Mouse (Mus musculus) CD4-positive helper T cell, adult 2 months (primary cell): ENCODE results near the gene Clint1.
A peak's percentile ranks its signal among the peaks of the same experiment; 100 is the strongest.

Experiments
- DNase-seq: peaks from one replicate; pipeline ENCODE4 v3.0.0-alpha.2; 2012; ENCODE audit warnings: low read depth, missing footprints, low spot score

The Clint1 gene

GRCm38 (mm10) chr11:45883270-45883931 lies 31.6 kb downstream of the Clint1 start:
- no peak for DNase-seq

- DNase-seq: peak; percentile 69
Measured at GRCm38 (mm10) chr11:45884029-45884428, 32.2 kb downstream of the Clint1 start.

GRCm38 (mm10) chr11:45885606-45886230 lies 33.9 kb downstream of the Clint1 start:
- no peak for DNase-seq

- DNase-seq: no peak
Measured at GRCm38 (mm10) chr11:45886596-45886995, 34.7 kb downstream of the Clint1 start.

GRCm38 (mm10) chr11:45888471-45889030 lies 36.7 kb downstream of the Clint1 start:
- no peak for DNase-seq

GRCm38 (mm10) chr11:45889981-45890380 lies 38.1 kb downstream of the Clint1 start:
- no peak for DNase-seq

GRCm38 (mm10) chr11:45890423-45890822 lies 38.6 kb downstream of the Clint1 start:
- DNase-seq: no peak

GRCm38 (mm10) chr11:45892861-45893360 lies 41.1 kb downstream of the Clint1 start:
- DNase-seq: no peak

- DNase-seq: no peak
Measured at GRCm38 (mm10) chr11:45897392-45897791, 45.5 kb downstream of the Clint1 start.

- no peak for DNase-seq
Measured at GRCm38 (mm10) chr11:45900233-45901015, 48.6 kb downstream of the Clint1 start.

GRCm38 (mm10) chr11:45906109-45906786 lies 54.4 kb downstream of the Clint1 start:
- DNase-seq: no peak

GRCm38 (mm10) chr11:45907301-45907700 lies 55.5 kb downstream of the Clint1 start:
- DNase-seq: no peak

- DNase-seq: no peak
Measured at GRCm38 (mm10) chr11:45908070-45908469, 56.2 kb downstream of the Clint1 start.

- no peak for DNase-seq
Measured at GRCm38 (mm10) chr11:45908894-45909293, 57.0 kb downstream of the Clint1 start.

GRCm38 (mm10) chr11:45910701-45911100 lies 58.9 kb downstream of the Clint1 start:
- DNase-seq: no peak

- no peak for DNase-seq
Measured at GRCm38 (mm10) chr11:45916196-45916595, 64.3 kb downstream of the Clint1 start.

GRCm38 (mm10) chr11:45918018-45918417 lies 66.2 kb downstream of the Clint1 start:
- DNase-seq: no peak

GRCm38 (mm10) chr11:45918836-45919235 lies 67.0 kb downstream of the Clint1 start:
- no peak for DNase-seq

- DNase-seq: no peak
Measured at GRCm38 (mm10) chr11:45921026-45921425, 69.2 kb downstream of the Clint1 start.

GRCm38 (mm10) chr11:45921480-45921898 lies 69.6 kb downstream of the Clint1 start:
- no peak for DNase-seq

GRCm38 (mm10) chr11:45925436-45925835 lies 73.6 kb downstream of the Clint1 start:
- DNase-seq: no peak
